In genomic region chr3:95687168-95687523, GRCm38 (mm10) we compare ENCODE assay signal across 8 mouse cellular contexts. TPM values are rescaled to one million over a fixed set of nuclear protein-coding genes. Genes with fewer than 3 reads are reported as not detected.
DNase-seq lines count a peak whose midpoint lies in the region; ATAC-seq and TF ChIP-seq lines count a peak whose summit lies in the region.

No protein-coding gene starts in this region.

- peak; percentile 23; the same call in 1 of the 2 replicates for ATAC-seq in hindbrain, embryonic 12.5 days (ENCODE audit: low FRiP score)
- ATAC-seq in activated CD4-positive, CD25-positive, alpha-beta regulatory T cell, adult 4 months: no peak

- peak overlapping the region; percentile 96 for H3K27ac ChIP-seq in heart, adult 2 months
- no peak overlapping the region for H3K27ac ChIP-seq in bone marrow macrophage, adult 2 months (ENCODE audit: insufficient read depth, low read depth, low read length)
- H3K27ac ChIP-seq in hindbrain, embryonic 12.5 days: no peak overlapping the region

- TF ChIP-seq CTCF in heart, adult 2 months (IDR thresholded peaks at IDR 0.05): no peak
- no peak for TF ChIP-seq CTCF in bone marrow macrophage, adult 2 months (IDR thresholded peaks at IDR 0.05; ENCODE audit: low read depth, low read length)

- peak overlapping the region; percentile 70 for H3K4me3 ChIP-seq in heart, adult 2 months
- peak overlapping the region; percentile 63 for H3K4me3 ChIP-seq in bone marrow macrophage, adult 2 months (ENCODE audit: insufficient read depth, low read length)
- peak overlapping the region; percentile 34 for H3K4me3 ChIP-seq in hindbrain, embryonic 12.5 days
- H3K4me3 ChIP-seq in megakaryocyte, embryonic 14.5 days (replicated peaks): peak overlapping the region; percentile 85

- H3K4me2 ChIP-seq in hindbrain, embryonic 12.5 days (replicated peaks): peak overlapping the region; percentile 70

- H3K36me3 ChIP-seq in heart, adult 2 months (ENCODE audit: control insufficient read depth, insufficient read depth, low read length): no peaks in the 10 kb centered on the region
- no peaks in the 10 kb centered on the region for H3K36me3 ChIP-seq in hindbrain, embryonic 12.5 days
- peaks cover 4% of the 10 kb centered on the region for H3K36me3 ChIP-seq in megakaryocyte, embryonic 14.5 days (replicated peaks; ENCODE audit: low read length)

- intact Hi-C loops in heart, adult 2 months (cut with DNase I): loop anchor here (5.0 kb wide), 1 partner anchor 45 kb away; no protein-coding TSS in a partner anchor

- no peak for TF ChIP-seq POLR2A in heart, adult 2 months (IDR thresholded peaks at IDR 0.05; ENCODE audit: insufficient read depth, low read depth, low read length)
- no peak for TF ChIP-seq POLR2A in bone marrow macrophage, adult 2 months (IDR thresholded peaks at IDR 0.05; ENCODE audit: borderline replicate concordance, low read depth, low read length)

- no peak for TF ChIP-seq EP300 in heart, adult 2 months (IDR thresholded peaks at IDR 0.05; ENCODE audit: insufficient read depth, low read depth, low read length)

- peak overlapping the region; percentile 80 for H3K9ac ChIP-seq in heart, adult 2 months (ENCODE audit: low read depth, low read length)
- H3K9ac ChIP-seq in hindbrain, embryonic 12.5 days: 0 out of 2 replicates have a peak overlapping the region, but pooled peaks have one; percentile 52

- WGBS in heart, adult 2 months: 14% methylated on average over 4 of the region's 4 CpGs
- 7% methylated on average over 4 of the region's 4 CpGs for WGBS in hindbrain, embryonic 12.5 days

- no peaks in the 10 kb centered on the region for H3K27me3 ChIP-seq in heart, adult 2 months (ENCODE audit: control insufficient read depth, insufficient read depth, low read length)
- H3K27me3 ChIP-seq in hindbrain, embryonic 12.5 days: peaks cover 21% of the 10 kb centered on the region
- H3K27me3 ChIP-seq in megakaryocyte, embryonic 14.5 days (replicated peaks): peaks cover 23% of the 10 kb centered on the region

- H3K9me3 ChIP-seq in hindbrain, embryonic 12.5 days (replicated peaks): no peaks in the 10 kb centered on the region
- no peaks in the 10 kb centered on the region for H3K9me3 ChIP-seq in megakaryocyte, embryonic 14.5 days

- H3K79me2 ChIP-seq in heart, adult 2 months (replicated peaks; ENCODE audit: control insufficient read depth, insufficient read depth, low read length): no peaks in the 10 kb centered on the region

- DNase-seq in heart, adult 2 months: peak in 1 of 2 experiments; percentile 13
- DNase-seq in heart, adult 18-20 months: no peak
- no peak for DNase-seq in embryo, embryonic 11 days
- no peak for DNase-seq in urinary bladder, postnatal 25 days (ENCODE audit: low spot score)

- peaks cover 18% of the 10 kb centered on the region for H3K4me1 ChIP-seq in heart, adult 2 months (ENCODE audit: control insufficient read depth, insufficient read depth, low read length)
- peaks cover 15% of the 10 kb centered on the region for H3K4me1 ChIP-seq in bone marrow macrophage, adult 2 months (ENCODE audit: control insufficient read depth, insufficient read depth, low read length)
- H3K4me1 ChIP-seq in hindbrain, embryonic 12.5 days: peaks cover 29% of the 10 kb centered on the region
- peaks cover 62% of the 10 kb centered on the region for H3K4me1 ChIP-seq in megakaryocyte, embryonic 14.5 days

RNA-seq across cellular contexts. Expression of gene Adamtsl4, which starts 0.6 kb away (rescaled TPM):
- total RNA-seq in heart, adult 2 months (2021): 10 to 100 TPM; 39.2 to 51.4 TPM
- 36.2 and 46.2 TPM in 2 replicates for polyA plus RNA-seq in heart, adult 2 months (2012; rRNA removed)
- total RNA-seq in heart, adult 18-20 months (2021): 10 to 100 TPM; 39.1 to 40.6 TPM
- polyA plus RNA-seq in bone marrow macrophage, adult 2 months (2012; ENCODE audit: insufficient read depth, insufficient read length, missing spikeins): 2.4 and 2.6 TPM in 2 replicates
- 0.65 and 1.2 TPM in 2 replicates for polyA plus RNA-seq in hindbrain, embryonic 12.5 days (2016; fragmentation: Nextera tagmentation; extraction: Ambion mirVana)
- 0.83 TPM in 1 of 2 replicates, not detected in the other for polyA plus RNA-seq in megakaryocyte, embryonic 14.5 days (2012; ENCODE audit: insufficient read depth, low replicate concordance)
- 1 to 10 TPM; 3.2 to 3.5 TPM for polyA plus RNA-seq in activated CD4-positive, CD25-positive, alpha-beta regulatory T cell, adult 4 months (2017; shearing (Covaris generic))

RNA-seq across cellular contexts. Expression of gene Mcl1, which starts 28.6 kb away (rescaled TPM):
- 100 to 1,000 TPM; 134 to 139 TPM for total RNA-seq in heart, adult 2 months (2021)
- polyA plus RNA-seq in heart, adult 2 months (2012; rRNA removed): 39.1 and 64.4 TPM in 2 replicates
- total RNA-seq in heart, adult 18-20 months (2021): 100 to 1,000 TPM; 159 to 167 TPM
- 565 and 578 TPM in 2 replicates for polyA plus RNA-seq in bone marrow macrophage, adult 2 months (2012; ENCODE audit: insufficient read depth, insufficient read length, missing spikeins)
- polyA plus RNA-seq in hindbrain, embryonic 12.5 days (2016; fragmentation: Nextera tagmentation; extraction: Ambion mirVana): 86.4 TPM in 2 replicates
- polyA plus RNA-seq in megakaryocyte, embryonic 14.5 days (2012; ENCODE audit: insufficient read depth, low replicate concordance): 222 and 245 TPM in 2 replicates
- 10 to 100 TPM; 62.9 to 76.7 TPM for polyA plus RNA-seq in activated CD4-positive, CD25-positive, alpha-beta regulatory T cell, adult 4 months (2017; shearing (Covaris generic))

RNA-seq across cellular contexts. Expression of gene Ecm1, which starts 52.2 kb away (rescaled TPM):
- 10 to 100 TPM; 54.4 to 61.9 TPM for total RNA-seq in heart, adult 2 months (2021)
- 173 and 200 TPM in 2 replicates for polyA plus RNA-seq in heart, adult 2 months (2012; rRNA removed)
- 10 to 100 TPM; 46.4 to 52.7 TPM for total RNA-seq in heart, adult 18-20 months (2021)
- 155 and 159 TPM in 2 replicates for polyA plus RNA-seq in bone marrow macrophage, adult 2 months (2012; ENCODE audit: insufficient read depth, insufficient read length, missing spikeins)
- 12.6 and 13.2 TPM in 2 replicates for polyA plus RNA-seq in hindbrain, embryonic 12.5 days (2016; fragmentation: Nextera tagmentation; extraction: Ambion mirVana)
- polyA plus RNA-seq in megakaryocyte, embryonic 14.5 days (2012; ENCODE audit: insufficient read depth, low replicate concordance): 274 and 549 TPM in 2 replicates
- 100 to 1,000 TPM; 115 to 149 TPM for polyA plus RNA-seq in activated CD4-positive, CD25-positive, alpha-beta regulatory T cell, adult 4 months (2017; shearing (Covaris generic))

Comparison
In these comparisons a context has a peak if more than half of its experiments do, and no peak if none do; other contexts are left out.
1. H3K4me3 ChIP-seq: peak in every context shown above with its lines; median percentile 85 in megakaryocyte, embryonic 14.5 days; 70 in heart, adult 2 months; 63 in bone marrow macrophage, adult 2 months; 34 in hindbrain, embryonic 12.5 days.